Mouse (Mus musculus): ENCODE results near the gene Acap3. TPM values are rescaled to one million over a fixed set of nuclear protein-coding genes. Genes with fewer than 3 reads are reported as not detected.

Gene Acap3
- polyA plus RNA-seq, 1 experiment from 2014 or later, result 101 TPM

GRCm38 (mm10) chr4:155892438-155893211 lies 1.0 kb downstream of the Acap3 start:
- peak overlapping the region; percentile 97 for H3K9ac ChIP-seq (replicated peaks; ENCODE audit: low read depth, low read length)
- peak overlapping the region; percentile 98 for H3K4me3 ChIP-seq (replicated peaks; ENCODE audit: low read length)
- H3K4me2 ChIP-seq (ENCODE audit: low read length), result peak overlapping the region; percentile 98
- H3K27me3 ChIP-seq (replicated peaks; ENCODE audit: control insufficient read depth, insufficient read depth, low read length), result no peaks in the 10 kb centered on the region
- peaks cover 48% of the 10 kb centered on the region for H3K4me1 ChIP-seq (replicated peaks; ENCODE audit: control insufficient read depth, insufficient read depth, low read length)
- peak; percentile 24 for ATAC-seq
- WGBS, result 5% methylated on average over 37 of the region's 37 CpGs
- H3K27ac ChIP-seq (ENCODE audit: low read length), result peak overlapping the region; percentile 100
- H3K36me3 ChIP-seq (ENCODE audit: control insufficient read depth, insufficient read depth), result peaks cover 16% of the 10 kb centered on the region
- H3K9me3 ChIP-seq (ENCODE audit: control insufficient read depth, low read length), result no peaks in the 10 kb centered on the region

- Histone ChIP-seq H3K9me3 (ENCODE audit: control insufficient read depth, low read length) (no peaks in the 10 kb centered on the region), H3K9ac (replicated peaks; ENCODE audit: low read depth, low read length) (peak overlapping the region; percentile 97), H3K36me3 (ENCODE audit: control insufficient read depth, insufficient read depth) (peaks cover 19% of the 10 kb centered on the region), H3K4me2 (ENCODE audit: low read length) (peak overlapping the region; percentile 98), H3K4me1 (replicated peaks; ENCODE audit: control insufficient read depth, insufficient read depth, low read length) (peaks cover 48% of the 10 kb centered on the region), H3K27ac (ENCODE audit: low read length) (no peak overlapping the region), H3K4me3 (replicated peaks; ENCODE audit: low read length) (peak overlapping the region; percentile 98), H3K27me3 (replicated peaks; ENCODE audit: control insufficient read depth, insufficient read depth, low read length) (no peaks in the 10 kb centered on the region)
- no peak for ATAC-seq
- WGBS, result 64% methylated on average over 8 of the region's 8 CpGs
These were observed 1.6 kb downstream of the Acap3 start for GRCm38 (mm10) chr4:155893212-155893690.

GRCm38 (mm10) chr4:155894311-155894881 lies 2.8 kb downstream of the Acap3 start:
- H3K27me3 ChIP-seq (replicated peaks; ENCODE audit: control insufficient read depth, insufficient read depth, low read length), result no peaks in the 10 kb centered on the region
- peak overlapping the region; percentile 98 for H3K4me3 ChIP-seq (replicated peaks; ENCODE audit: low read length)
- peaks cover 21% of the 10 kb centered on the region for H3K36me3 ChIP-seq (ENCODE audit: control insufficient read depth, insufficient read depth)
- WGBS, result 27% methylated on average over 8 of the region's 8 CpGs
- peak overlapping the region; percentile 98 for H3K4me2 ChIP-seq (ENCODE audit: low read length)
- H3K9me3 ChIP-seq (ENCODE audit: control insufficient read depth, low read length), result no peaks in the 10 kb centered on the region
- peak overlapping the region; percentile 9 for H3K9ac ChIP-seq (replicated peaks; ENCODE audit: low read depth, low read length)
- peaks cover 47% of the 10 kb centered on the region for H3K4me1 ChIP-seq (replicated peaks; ENCODE audit: control insufficient read depth, insufficient read depth, low read length)
- no peak for ATAC-seq
- H3K27ac ChIP-seq (ENCODE audit: low read length), result no peak overlapping the region; the same call in 1 of the 2 replicates

GRCm38 (mm10) chr4:155895216-155895615 lies 3.6 kb downstream of the Acap3 start:
- H3K27me3 ChIP-seq (replicated peaks; ENCODE audit: control insufficient read depth, insufficient read depth, low read length), result no peaks in the 10 kb centered on the region
- H3K36me3 ChIP-seq (ENCODE audit: control insufficient read depth, insufficient read depth), result peaks cover 28% of the 10 kb centered on the region
- peaks cover 41% of the 10 kb centered on the region for H3K4me1 ChIP-seq (replicated peaks; ENCODE audit: control insufficient read depth, insufficient read depth, low read length)
- H3K9ac ChIP-seq (replicated peaks; ENCODE audit: low read depth, low read length), result peak overlapping the region; percentile 35; the same call in 1 of the 2 replicates
- peak overlapping the region; percentile 25; the same call in 1 of the 2 replicates for H3K27ac ChIP-seq (ENCODE audit: low read length)
- no peak for ATAC-seq
- WGBS, result 27% methylated on average over 6 of the region's 6 CpGs
- peak overlapping the region; percentile 98 for H3K4me3 ChIP-seq (replicated peaks; ENCODE audit: low read length)
- H3K9me3 ChIP-seq (ENCODE audit: control insufficient read depth, low read length), result no peaks in the 10 kb centered on the region
- peak overlapping the region; percentile 98 for H3K4me2 ChIP-seq (ENCODE audit: low read length)

- Histone ChIP-seq H3K4me1 (replicated peaks; ENCODE audit: control insufficient read depth, insufficient read depth, low read length) (peaks cover 34% of the 10 kb centered on the region), H3K27me3 (replicated peaks; ENCODE audit: control insufficient read depth, insufficient read depth, low read length) (no peaks in the 10 kb centered on the region), H3K4me3 (replicated peaks; ENCODE audit: low read length) (no peak overlapping the region), H3K9ac (replicated peaks; ENCODE audit: low read depth, low read length) (no peak overlapping the region), H3K9me3 (ENCODE audit: control insufficient read depth, low read length) (no peaks in the 10 kb centered on the region), H3K27ac (ENCODE audit: low read length) (no peak overlapping the region), H3K4me2 (ENCODE audit: low read length) (peak overlapping the region; percentile 98; the same call in 1 of the 2 replicates), H3K36me3 (ENCODE audit: control insufficient read depth, insufficient read depth) (peaks cover 32% of the 10 kb centered on the region)
- no peak for ATAC-seq
- WGBS, result 90% methylated on average over 4 of the region's 4 CpGs
These were observed 4.2 kb downstream of the Acap3 start for GRCm38 (mm10) chr4:155895826-155896225.

GRCm38 (mm10) chr4:155896461-155896860 lies 4.8 kb downstream of the Acap3 start:
- Histone ChIP-seq H3K36me3 (ENCODE audit: control insufficient read depth, insufficient read depth) (peaks cover 38% of the 10 kb centered on the region), H3K9me3 (ENCODE audit: control insufficient read depth, low read length) (no peaks in the 10 kb centered on the region), H3K4me1 (replicated peaks; ENCODE audit: control insufficient read depth, insufficient read depth, low read length) (peaks cover 32% of the 10 kb centered on the region), H3K9ac (replicated peaks; ENCODE audit: low read depth, low read length) (no peak overlapping the region), H3K4me3 (replicated peaks; ENCODE audit: low read length) (no peak overlapping the region), H3K4me2 (ENCODE audit: low read length) (no peak overlapping the region), H3K27ac (ENCODE audit: low read length) (no peak overlapping the region), H3K27me3 (replicated peaks; ENCODE audit: control insufficient read depth, insufficient read depth, low read length) (no peaks in the 10 kb centered on the region)
- WGBS, result 97% methylated on average over 12 of the region's 12 CpGs
- ATAC-seq, result no peak

GRCm38 (mm10) chr4:155898318-155898717 lies 6.7 kb downstream of the Acap3 start:
- Histone ChIP-seq H3K9me3 (ENCODE audit: control insufficient read depth, low read length) (no peaks in the 10 kb centered on the region), H3K4me3 (replicated peaks; ENCODE audit: low read length) (no peak overlapping the region), H3K9ac (replicated peaks; ENCODE audit: low read depth, low read length) (no peak overlapping the region), H3K27ac (ENCODE audit: low read length) (no peak overlapping the region), H3K36me3 (ENCODE audit: control insufficient read depth, insufficient read depth) (peaks cover 56% of the 10 kb centered on the region), H3K27me3 (replicated peaks; ENCODE audit: control insufficient read depth, insufficient read depth, low read length) (no peaks in the 10 kb centered on the region), H3K4me1 (replicated peaks; ENCODE audit: control insufficient read depth, insufficient read depth, low read length) (peaks cover 26% of the 10 kb centered on the region), H3K4me2 (ENCODE audit: low read length) (no peak overlapping the region)
- WGBS, result 80% methylated on average over 2 of the region's 2 CpGs
- ATAC-seq, result no peak

- H3K27me3 ChIP-seq (replicated peaks; ENCODE audit: control insufficient read depth, insufficient read depth, low read length), result no peaks in the 10 kb centered on the region
- H3K4me1 ChIP-seq (replicated peaks; ENCODE audit: control insufficient read depth, insufficient read depth, low read length), result peaks cover 15% of the 10 kb centered on the region
- ATAC-seq, result no peak
- no peak overlapping the region for H3K4me2 ChIP-seq (ENCODE audit: low read length)
- no peak overlapping the region for H3K27ac ChIP-seq (ENCODE audit: low read length)
- no peaks in the 10 kb centered on the region for H3K9me3 ChIP-seq (ENCODE audit: control insufficient read depth, low read length)
- no peak overlapping the region for H3K9ac ChIP-seq (replicated peaks; ENCODE audit: low read depth, low read length)
- H3K36me3 ChIP-seq (ENCODE audit: control insufficient read depth, insufficient read depth), result peaks cover 66% of the 10 kb centered on the region
- no peak overlapping the region for H3K4me3 ChIP-seq (replicated peaks; ENCODE audit: low read length)
- WGBS, result 94% methylated on average over 7 of the region's 7 CpGs
These were observed 7.7 kb downstream of the Acap3 start for GRCm38 (mm10) chr4:155899355-155899754.

GRCm38 (mm10) chr4:155901205-155901604 lies 9.6 kb downstream of the Acap3 start:
- Histone ChIP-seq H3K27ac (ENCODE audit: low read length) (no peak overlapping the region), H3K4me3 (replicated peaks; ENCODE audit: low read length) (no peak overlapping the region), H3K4me1 (replicated peaks; ENCODE audit: control insufficient read depth, insufficient read depth, low read length) (no peaks in the 10 kb centered on the region), H3K27me3 (replicated peaks; ENCODE audit: control insufficient read depth, insufficient read depth, low read length) (no peaks in the 10 kb centered on the region), H3K9me3 (ENCODE audit: control insufficient read depth, low read length) (no peaks in the 10 kb centered on the region), H3K4me2 (ENCODE audit: low read length) (no peak overlapping the region), H3K9ac (replicated peaks; ENCODE audit: low read depth, low read length) (no peak overlapping the region), H3K36me3 (ENCODE audit: control insufficient read depth, insufficient read depth) (peaks cover 79% of the 10 kb centered on the region)
- no peak for ATAC-seq
- 63% methylated on average over 3 of the region's 3 CpGs for WGBS

Data from forebrain, embryonic 16.5 days (tissue).